Mouse (Mus musculus): Measurements from ENCODE around the gene Vmn1r49.
"Not testable (repeated sequence)": the region's sequence is repeated elsewhere in the genome, so short reads cannot be mapped to it uniquely, and the experiment has no call there.

Gene Vmn1r49

GRCm38 (mm10) chr6:90078406-90078805, at the start of gene Vmn1r49:
TSS of gene Vmn1r49 (minus strand) at chr6:90078506.
- no peak for DNase-seq (ENCODE audit: inconsistent age in 2 of 2, low spot score in 1 of 2)

- not testable (repeated sequence) for DNase-seq (ENCODE audit: inconsistent age in 2 of 2, low spot score in 1 of 2)
These were observed 44.0 kb upstream of the Vmn1r49 start, which contains the start of gene Vmn1r51 for GRCm38 (mm10) chr6:90122296-90122695. TSS of gene Vmn1r51 (plus strand) at chr6:90122596.

GRCm38 (mm10) chr6:90101130-90101529, 22.8 kb upstream of the Vmn1r49 start, which contains the start of gene Vmn1r50:
TSS of gene Vmn1r50 (plus strand) at chr6:90101430.
- no peak for DNase-seq (ENCODE audit: inconsistent age in 2 of 2, low spot score in 1 of 2)

GRCm38 (mm10) chr6:90100566-90100965, 22.3 kb upstream of the Vmn1r49 start:
- no peak for DNase-seq (ENCODE audit: inconsistent age in 2 of 2, low spot score in 1 of 2)

GRCm38 (mm10) chr6:90036741-90037140, 41.6 kb downstream of the Vmn1r49 start, which contains the start of gene Vmn1r48:
TSS of gene Vmn1r48 (minus strand) at chr6:90036841.
- DNase-seq (ENCODE audit: inconsistent age in 2 of 2, low spot score in 1 of 2): not testable (repeated sequence)
